Mouse (Mus musculus): ENCODE measurements around the gene Serpinb9c. TPM values are rescaled to one million over a fixed set of nuclear protein-coding genes. Genes with fewer than 3 reads are reported as not detected.

Gene Serpinb9c
- polyA plus RNA-seq, 1 experiment from 2014 or later: not detected

Other genes with a start within 250 kb of the Serpinb9c start
- gene Serpinb6b, start 194.5 kb downstream of the Serpinb9c start, polyA plus RNA-seq (2014; fragmentation: Nextera tagmentation; extraction: Ambion mirVana): 0.81 and 0.95 TPM in 2 replicates
- gene Serpinb9, start 156.5 kb downstream of the Serpinb9c start, polyA plus RNA-seq (2014; fragmentation: Nextera tagmentation; extraction: Ambion mirVana): 0.32 and 1.8 TPM in 2 replicates
- 0.62 TPM in 1 of 2 replicates, not detected in the other for gene Serpinb9b, start 132.3 kb downstream of the Serpinb9c start, polyA plus RNA-seq (2014; fragmentation: Nextera tagmentation; extraction: Ambion mirVana)
- 0.84 and 1.3 TPM in 2 replicates for gene Serpinb1b, start 81.2 kb downstream of the Serpinb9c start, polyA plus RNA-seq (2014; fragmentation: Nextera tagmentation; extraction: Ambion mirVana)
- not detected in 2 replicates for gene Serpinb9d, start 33.2 kb upstream of the Serpinb9c start, polyA plus RNA-seq (2014; fragmentation: Nextera tagmentation; extraction: Ambion mirVana)
- gene Serpinb9e, start 89.9 kb upstream of the Serpinb9c start, polyA plus RNA-seq (2014; fragmentation: Nextera tagmentation; extraction: Ambion mirVana): not detected in 2 replicates
- gene Serpinb9f, start 164.3 kb upstream of the Serpinb9c start, polyA plus RNA-seq (2014; fragmentation: Nextera tagmentation; extraction: Ambion mirVana): not detected in 2 replicates
- not detected in 2 replicates for gene Gm11397, start 236.0 kb upstream of the Serpinb9c start, polyA plus RNA-seq (2014; fragmentation: Nextera tagmentation; extraction: Ambion mirVana)

All from midbrain, embryonic 14.5 days (tissue).